Mouse (Mus musculus): Measurements from ENCODE around the gene Cwc27. TPM values are rescaled to one million over a fixed set of nuclear protein-coding genes. Genes with fewer than 3 reads are reported as not detected.
A peak's percentile ranks its signal among the peaks of the same experiment; 100 is the strongest.

The Cwc27 gene
- 12.9 and 15.0 TPM in 2 replicates for polyA plus RNA-seq (2015; fragmentation: Nextera tagmentation; extraction: Ambion mirVana)

GRCm38 (mm10) chr13:104816635-104817571 is at the start of gene Cwc27:
TSS of gene Cwc27 (minus strand) at chr13:104817142.
- H3K27ac ChIP-seq (ENCODE audit: low read length) = peak within 1 kb of the TSS; percentile 79
- H3K4me2 ChIP-seq (replicated peaks; ENCODE audit: low read depth, low read length) = peak within 1 kb of the TSS; percentile 72
- under 1% methylated on average over 50 of the region's 50 CpGs for WGBS
- no peaks in the 10 kb centered on the region for H3K9me3 ChIP-seq (ENCODE audit: low read length)
- no peaks in the 10 kb centered on the region for H3K36me3 ChIP-seq (ENCODE audit: insufficient read depth, low read length)
- H3K4me1 ChIP-seq (ENCODE audit: insufficient read depth, low read depth, low read length) = no peaks in the 10 kb centered on the region; the same call in 1 of the 2 replicates
- peak; percentile 93 for ATAC-seq
- H3K9ac ChIP-seq (replicated peaks; ENCODE audit: low read depth) = peak within 1 kb of the TSS; percentile 95
- H3K4me3 ChIP-seq (ENCODE audit: low read depth, low read length) = peak within 1 kb of the TSS; percentile 78
- peak; percentile 86 for DNase-seq (ENCODE audit: low spot score)
- no peaks in the 10 kb centered on the region for H3K27me3 ChIP-seq (replicated peaks; ENCODE audit: insufficient read depth, low read length)
- no peak for TF ChIP-seq CTCF (IDR thresholded peaks at IDR 0.05)

GRCm38 (mm10) chr13:104866726-104867125 is 49.8 kb upstream of the Cwc27 start:
- DNase-seq (ENCODE audit: low spot score) = no peak
- H3K9ac ChIP-seq (replicated peaks; ENCODE audit: low read depth) = no peak overlapping the region
- no peaks in the 10 kb centered on the region for H3K9me3 ChIP-seq (ENCODE audit: low read length)
- ATAC-seq = no peak
- no peak overlapping the region for H3K4me2 ChIP-seq (replicated peaks; ENCODE audit: low read depth, low read length)
- H3K27me3 ChIP-seq (replicated peaks; ENCODE audit: insufficient read depth, low read length) = no peaks in the 10 kb centered on the region
- H3K36me3 ChIP-seq (ENCODE audit: insufficient read depth, low read length) = no peaks in the 10 kb centered on the region
- H3K27ac ChIP-seq (ENCODE audit: low read length) = no peak overlapping the region
- 79% methylated on average over 5 of the region's 5 CpGs for WGBS
- TF ChIP-seq CTCF (IDR thresholded peaks at IDR 0.05) (no peak), EP300 (IDR thresholded peaks at IDR 0.05) (no peak)
- no peaks in the 10 kb centered on the region for H3K4me1 ChIP-seq (ENCODE audit: insufficient read depth, low read depth, low read length)
- H3K4me3 ChIP-seq (ENCODE audit: low read depth, low read length) = no peak overlapping the region

DNA sequence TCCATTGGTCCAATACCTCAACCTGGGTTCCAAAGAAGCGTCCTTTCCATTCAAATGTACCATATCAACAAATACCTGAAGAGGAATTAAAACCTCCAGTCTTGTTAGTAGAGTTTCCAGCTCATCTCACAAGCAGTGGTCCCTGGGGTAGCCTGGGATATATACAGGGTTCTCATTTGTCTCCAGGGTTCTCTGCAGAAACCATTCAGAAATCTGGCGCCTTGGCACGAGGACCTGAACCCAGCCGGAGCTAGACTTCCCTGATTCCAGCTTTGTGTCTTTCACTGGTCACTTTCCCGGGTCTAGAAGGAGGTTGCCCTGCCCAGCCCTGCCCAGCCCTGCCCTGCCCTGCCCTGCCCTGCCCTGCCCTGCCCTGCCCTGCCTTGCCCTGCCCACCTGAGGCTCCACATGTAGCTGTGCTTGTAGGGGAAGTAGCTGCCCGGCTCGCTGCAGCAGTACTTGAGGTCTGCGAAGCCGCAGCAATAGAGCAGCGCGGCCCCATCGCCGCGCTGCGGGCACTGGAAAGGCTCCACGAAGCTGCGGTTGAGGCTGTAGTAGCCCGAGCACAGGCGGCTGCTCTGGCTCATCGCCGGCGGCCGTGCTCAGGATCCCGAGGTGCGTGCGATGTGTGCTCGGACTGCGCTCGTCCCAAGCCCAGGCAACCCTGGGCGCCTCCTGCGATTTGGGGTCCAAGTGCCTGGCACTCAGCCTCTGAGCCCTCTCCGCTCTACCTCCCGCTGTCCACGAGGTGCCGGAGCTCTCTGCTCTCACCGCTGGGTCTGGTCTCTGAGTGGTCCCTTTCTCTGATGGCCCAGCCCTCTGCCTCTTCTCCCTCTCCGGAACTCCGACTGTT is 46.4 kb upstream of the Cwc27 start, which contains the start of gene Shisal2b:
Gene Shisal2b, minus strand, starts transcription at position 767 of the 853 bp plus-strand sequence.
- Histone ChIP-seq H3K27me3 (replicated peaks; ENCODE audit: insufficient read depth, low read length) (no peaks in the 10 kb centered on the region), H3K9ac (replicated peaks; ENCODE audit: low read depth) (no peak within 1 kb of the TSS), H3K27ac (ENCODE audit: low read length) (no peak within 1 kb of the TSS), H3K4me1 (ENCODE audit: insufficient read depth, low read depth, low read length) (no peaks in the 10 kb centered on the region), H3K4me3 (ENCODE audit: low read depth, low read length) (peak within 1 kb of the TSS; percentile 39), H3K4me2 (replicated peaks; ENCODE audit: low read depth, low read length) (peak within 1 kb of the TSS; percentile 92), H3K9me3 (ENCODE audit: low read length) (no peaks in the 10 kb centered on the region), H3K36me3 (ENCODE audit: insufficient read depth, low read length) (no peaks in the 10 kb centered on the region)
- WGBS = 4% methylated on average over 32 of the region's 38 CpGs
- ATAC-seq = peak; percentile 65
- DNase-seq (ENCODE audit: low spot score) = peak; percentile 22
- TF ChIP-seq CTCF (IDR thresholded peaks at IDR 0.05) = no peak
- TF ChIP-seq EP300 (IDR thresholded peaks at IDR 0.05) = no peak

- ATAC-seq = no peak
- Histone ChIP-seq H3K27me3 (replicated peaks; ENCODE audit: insufficient read depth, low read length) (no peaks in the 10 kb centered on the region), H3K4me3 (ENCODE audit: low read depth, low read length) (no peak overlapping the region), H3K36me3 (ENCODE audit: insufficient read depth, low read length) (no peaks in the 10 kb centered on the region), H3K9ac (replicated peaks; ENCODE audit: low read depth) (no peak overlapping the region), H3K4me2 (replicated peaks; ENCODE audit: low read depth, low read length) (no peak overlapping the region), H3K9me3 (ENCODE audit: low read length) (no peaks in the 10 kb centered on the region), H3K4me1 (ENCODE audit: insufficient read depth, low read depth, low read length) (no peaks in the 10 kb centered on the region), H3K27ac (ENCODE audit: low read length) (no peak overlapping the region)
- DNase-seq (ENCODE audit: low spot score) = no peak
- WGBS = 69% methylated on average over 2 of the region's 2 CpGs
- no peak for TF ChIP-seq EP300 (IDR thresholded peaks at IDR 0.05)
- no peak for TF ChIP-seq CTCF (IDR thresholded peaks at IDR 0.05)
Observed at GRCm38 (mm10) chr13:104853645-104854044, 36.7 kb upstream of the Cwc27 start.

GRCm38 (mm10) chr13:104843295-104844089 is 26.6 kb upstream of the Cwc27 start:
- DNase-seq (ENCODE audit: low spot score) = no peak
- H3K9ac ChIP-seq (replicated peaks; ENCODE audit: low read depth) = no peak overlapping the region
- no peaks in the 10 kb centered on the region for H3K9me3 ChIP-seq (ENCODE audit: low read length)
- 84% methylated on average over 12 of the region's 13 CpGs for WGBS
- no peak overlapping the region for H3K4me3 ChIP-seq (ENCODE audit: low read depth, low read length)
- 0 out of 2 replicates have a peak, but pooled peaks cover 4% of the 10 kb centered on the region for H3K36me3 ChIP-seq (ENCODE audit: insufficient read depth, low read length)
- no peaks in the 10 kb centered on the region for H3K27me3 ChIP-seq (replicated peaks; ENCODE audit: insufficient read depth, low read length)
- TF ChIP-seq EP300 (IDR thresholded peaks at IDR 0.05) (no peak), CTCF (IDR thresholded peaks at IDR 0.05) (no peak)
- ATAC-seq = no peak
- H3K4me2 ChIP-seq (replicated peaks; ENCODE audit: low read depth, low read length) = no peak overlapping the region
- H3K27ac ChIP-seq (ENCODE audit: low read length) = no peak overlapping the region
- no peaks in the 10 kb centered on the region for H3K4me1 ChIP-seq (ENCODE audit: insufficient read depth, low read depth, low read length)

Data from lung, postnatal 0 days (tissue).